ENCODE assay signal across 9 mouse cellular contexts in the genomic region with DNA sequence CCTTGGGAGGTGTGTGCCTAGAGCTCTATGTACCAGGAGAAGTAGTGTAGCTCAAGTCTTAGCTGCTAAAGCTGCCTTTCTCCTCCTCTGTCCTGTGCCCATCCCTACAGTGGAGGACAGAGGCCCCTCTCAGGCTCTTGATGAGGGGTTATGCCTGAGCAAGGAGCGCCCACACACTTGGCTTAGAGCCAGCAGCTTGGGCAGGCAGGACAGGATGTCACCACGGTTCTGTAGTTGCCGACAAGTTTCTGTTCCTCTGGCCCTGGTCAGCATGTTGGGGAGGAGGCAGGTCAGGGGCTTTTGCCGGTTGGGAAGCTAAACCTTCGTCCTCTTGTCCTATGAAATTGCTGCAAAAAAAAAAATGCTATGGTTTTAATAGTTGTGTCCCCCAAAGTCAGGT. TPM values are rescaled to one million over a fixed set of nuclear protein-coding genes. Genes with fewer than 3 reads are reported as not detected.
DNase-seq lines count a peak whose midpoint lies in the region; ATAC-seq and TF ChIP-seq lines count a peak whose summit lies in the region.
"Had no signal": no experiment of that assay in that cellular context is flagged by ENCODE, and none has a peak within 500 bp of the region (broad histone marks: within the 10 kb centered on the region; RNA-seq: fewer than 3 reads in every experiment).

No protein-coding gene starts in this region.

- no peaks in the 10 kb centered on the region for H3K4me1 ChIP-seq in lung, embryonic 14.5 days (ENCODE audit: insufficient read depth)
- no peaks in the 10 kb centered on the region for H3K4me1 ChIP-seq in lung, postnatal 0 days (ENCODE audit: insufficient read depth, low read depth, low read length)
- peaks cover 38% of the 10 kb centered on the region; the same call in 1 of the 2 replicates for H3K4me1 ChIP-seq in spleen, adult 2 months (ENCODE audit: control insufficient read depth, insufficient read depth, insufficient read length)

- no peak overlapping the region for H3K4me2 ChIP-seq in lung, embryonic 14.5 days
- no peak overlapping the region for H3K4me2 ChIP-seq in lung, postnatal 0 days (replicated peaks; ENCODE audit: low read depth, low read length)

- TF ChIP-seq EP300 in lung, postnatal 0 days (IDR thresholded peaks at IDR 0.05) = no peak

- no peak overlapping the region for H3K27ac ChIP-seq in lung, embryonic 14.5 days (ENCODE audit: low read depth)
- no peak overlapping the region for H3K27ac ChIP-seq in lung, postnatal 0 days (ENCODE audit: low read length)
- peak overlapping the region; percentile 52; the same call in 1 of the 2 replicates for H3K27ac ChIP-seq in spleen, adult 2 months (ENCODE audit: insufficient read depth, low read length)
- H3K27ac ChIP-seq: liver, embryonic 14.5 days had no signal

- DNase-seq in adrenal gland, postnatal 14 days = peak; percentile 40
- no peak for DNase-seq in adrenal gland, adult 8-10 months
- peak; percentile 48 for DNase-seq in lung, embryonic 14.5 days
- DNase-seq in lung, postnatal 0 days (ENCODE audit: low spot score) = no peak
- peak; percentile 69 to 80 for DNase-seq in left cerebral cortex, postnatal 10 days (ENCODE audit: extremely low spot score in 1 of 2, low spot score in 2 of 2)
- peak; percentile 57 to 91 for DNase-seq in spleen, adult 2 months (ENCODE audit: low read depth in 1 of 2, low spot score in 2 of 2)
- no peak for DNase-seq in thymus, postnatal 4 days
- DNase-seq in T-cell, adult 2 months (ENCODE audit: low spot score) = no peak

- no peak for TF ChIP-seq CTCF in lung, embryonic 14.5 days (IDR thresholded peaks at IDR 0.05; ENCODE audit: low read depth)
- TF ChIP-seq CTCF in lung, postnatal 0 days (IDR thresholded peaks at IDR 0.05) = no peak
- no peak for TF ChIP-seq CTCF in spleen, adult 2 months (IDR thresholded peaks at IDR 0.05; ENCODE audit: extremely low read depth, insufficient read depth, insufficient read length, insufficient replicate concordance)

- no peaks in the 10 kb centered on the region for H3K27me3 ChIP-seq in lung, embryonic 14.5 days (ENCODE audit: insufficient read depth, low read length)
- H3K27me3 ChIP-seq in lung, postnatal 0 days (replicated peaks; ENCODE audit: insufficient read depth, low read length) = no peaks in the 10 kb centered on the region
- H3K27me3 ChIP-seq in spleen, adult 2 months (ENCODE audit: control insufficient read depth, insufficient read depth, low read length) = no peaks in the 10 kb centered on the region

- no peak for ATAC-seq in lung, embryonic 14.5 days (ENCODE audit: insufficient read depth)
- no peak for ATAC-seq in lung, postnatal 0 days

- TF ChIP-seq POLR2A in spleen, adult 2 months (IDR thresholded peaks at IDR 0.05; ENCODE audit: low read depth, low read length) = no peak

- H3K36me3 ChIP-seq in lung, embryonic 14.5 days (ENCODE audit: insufficient read depth) = no peaks in the 10 kb centered on the region
- H3K36me3 ChIP-seq in lung, postnatal 0 days (ENCODE audit: insufficient read depth, low read length) = no peaks in the 10 kb centered on the region
- no peaks in the 10 kb centered on the region for H3K36me3 ChIP-seq in spleen, adult 2 months (ENCODE audit: control insufficient read depth, insufficient read depth, low read length)

- H3K9me3 ChIP-seq in lung, embryonic 14.5 days (ENCODE audit: low read depth, low read length) = no peaks in the 10 kb centered on the region
- no peaks in the 10 kb centered on the region for H3K9me3 ChIP-seq in lung, postnatal 0 days (ENCODE audit: low read length)

- no peak overlapping the region for H3K4me3 ChIP-seq in lung, embryonic 14.5 days (ENCODE audit: low read depth, low read length)
- H3K4me3 ChIP-seq in lung, postnatal 0 days (ENCODE audit: low read depth, low read length) = no peak overlapping the region
- H3K4me3 ChIP-seq in spleen, adult 2 months (ENCODE audit: extremely low read depth, insufficient read depth, insufficient read length) = no peak overlapping the region

- H3K9ac ChIP-seq in lung, embryonic 14.5 days = no peak overlapping the region
- H3K9ac ChIP-seq in lung, postnatal 0 days (replicated peaks; ENCODE audit: low read depth) = no peak overlapping the region
- H3K9ac ChIP-seq: liver, embryonic 14.5 days had no signal

- intact Hi-C loops in left cerebral cortex, postnatal 10 days (cut with DNase I) = no loop called here

- 42% methylated on average over 5 of the region's 5 CpGs for WGBS in lung, embryonic 14.5 days
- WGBS in lung, postnatal 0 days = 25% methylated on average over 5 of the region's 5 CpGs
- WGBS in spleen, adult 2 months = 17% methylated on average over 5 of the region's 5 CpGs

RNA-seq across cellular contexts. Expression of a gene that starts 3.8 kb away (rescaled TPM):
- 3.8 TPM in 1 of 2 replicates, not detected in the other for total RNA-seq in adrenal gland, postnatal 14 days (2021)
- under 1 TPM in 1 of 4 experiments, not detected in 3; 1.00 TPM for total RNA-seq in adrenal gland, adult 8-10 months (2022)
- not detected in 2 replicates for polyA plus RNA-seq in lung, embryonic 14.5 days (2014; fragmentation: Nextera tagmentation; extraction: Ambion mirVana)
- 0.38 and 0.56 TPM in 2 replicates for polyA plus RNA-seq in lung, postnatal 0 days (2015; fragmentation: Nextera tagmentation; extraction: Ambion mirVana)
- not detected for total RNA-seq in left cerebral cortex, postnatal 10 days (2021)
- polyA plus RNA-seq in spleen, adult 2 months (2012; rRNA removed) = 43.7 and 44.4 TPM in 2 replicates

RNA-seq across cellular contexts. Expression of a gene that starts 50.6 kb away (rescaled TPM):
- 356 and 378 TPM in 2 replicates for total RNA-seq in adrenal gland, postnatal 14 days (2021)
- 100 to 1,000 TPM; 122 to 221 (median 169) TPM for total RNA-seq in adrenal gland, adult 8-10 months (2022)
- 154 and 160 TPM in 2 replicates for polyA plus RNA-seq in lung, embryonic 14.5 days (2014; fragmentation: Nextera tagmentation; extraction: Ambion mirVana)
- polyA plus RNA-seq in lung, postnatal 0 days (2015; fragmentation: Nextera tagmentation; extraction: Ambion mirVana) = 283 and 288 TPM in 2 replicates
- 100 to 1,000 TPM; 193 to 201 TPM for total RNA-seq in left cerebral cortex, postnatal 10 days (2021)
- 24.5 and 25.6 TPM in 2 replicates for polyA plus RNA-seq in spleen, adult 2 months (2012; rRNA removed)

Comparison
In these comparisons a context has a peak if more than half of its experiments do, and no peak if none do; other contexts are left out.
1. DNase-seq: peak in adrenal gland, postnatal 14 days (single experiment), lung, embryonic 14.5 days (single experiment), left cerebral cortex, postnatal 10 days (2 of 2) and spleen, adult 2 months (2 of 2); none in adrenal gland, adult 8-10 months (single experiment), lung, postnatal 0 days (single experiment), thymus, postnatal 4 days (single experiment) and T-cell, adult 2 months (single experiment).